Mouse (Mus musculus) adrenal gland, postnatal 10 days (tissue): ENCODE data around the gene Rpap3. TPM values are rescaled to one million over a fixed set of nuclear protein-coding genes. Genes with fewer than 3 reads are reported as not detected.
A peak's percentile ranks its signal among the peaks of the same experiment; 100 is the strongest.

Experiments
- DNase-seq: peaks from one replicate; pipeline ENCODE4 v3.0.0; 2021; ENCODE audit warnings: mixed read lengths
- long read RNA-seq, 2 experiments: library from polyadenylated mRNA; stranded (forward); transcript quantifications; one replicate each; pipeline ENCODE4 v2.0.0; 2021
- total RNA-seq, 2 experiments: library from RNA; stranded (reverse); gene quantifications; 2 replicates each; pipeline ENCODE4 v1.2.3; 2021

The Rpap3 gene
- total RNA-seq, result 10 to 100 TPM; 14.1 to 18.8 TPM
- long read RNA-seq, experiment 1, transcript Rpap3-201 (17 exons, 2,271 nt), result major isoform, 41 of 50 reads
- long read RNA-seq, experiment 1, partial matches to known transcripts, result 8 of 50 reads
- long read RNA-seq, experiment 1, other reads (novel, unspliced or antisense), result 1 of 50 reads
- long read RNA-seq, experiment 2, transcript Rpap3-201 (17 exons, 2,271 nt), result major isoform, 19 of 23 reads
- long read RNA-seq, experiment 2, partial matches to known transcripts, result 2 of 23 reads
- long read RNA-seq, experiment 2, other reads (novel, unspliced or antisense), result 2 of 23 reads

GRCm38 (mm10) chr15:97705211-97706050 is at the start of gene Rpap3:
TSS of gene Rpap3 (minus strand) at chr15:97705825.
- DNase-seq, result peak; percentile 94

GRCm38 (mm10) chr15:97755361-97755760 is 49.7 kb upstream of the Rpap3 start:
- DNase-seq, result no peak

- no peak for DNase-seq
These were observed 48.9 kb upstream of the Rpap3 start for GRCm38 (mm10) chr15:97754476-97754875.

GRCm38 (mm10) chr15:97752491-97752890 is 46.9 kb upstream of the Rpap3 start:
- no peak for DNase-seq

- DNase-seq, result no peak
These were observed 46.1 kb upstream of the Rpap3 start for GRCm38 (mm10) chr15:97751676-97752075.

- peak; percentile 85 for DNase-seq
These were observed 45.1 kb upstream of the Rpap3 start for GRCm38 (mm10) chr15:97750697-97751096.

GRCm38 (mm10) chr15:97749841-97750240 is 44.2 kb upstream of the Rpap3 start:
- DNase-seq, result no peak

- DNase-seq, result no peak
These were observed 43.8 kb upstream of the Rpap3 start for GRCm38 (mm10) chr15:97749397-97749796.

GRCm38 (mm10) chr15:97748964-97749363 is 43.3 kb upstream of the Rpap3 start:
- DNase-seq, result no peak

GRCm38 (mm10) chr15:97748309-97748708 is 42.7 kb upstream of the Rpap3 start:
- no peak for DNase-seq

GRCm38 (mm10) chr15:97747486-97747885 is 41.9 kb upstream of the Rpap3 start:
- no peak for DNase-seq

GRCm38 (mm10) chr15:97746748-97747147 is 41.1 kb upstream of the Rpap3 start:
- DNase-seq, result no peak

- DNase-seq, result no peak
These were observed 40.7 kb upstream of the Rpap3 start for GRCm38 (mm10) chr15:97746278-97746677.

GRCm38 (mm10) chr15:97745331-97745730 is 39.7 kb upstream of the Rpap3 start:
- peak; percentile 90 for DNase-seq

GRCm38 (mm10) chr15:97744930-97745329 is 39.3 kb upstream of the Rpap3 start:
- peak; percentile 42 for DNase-seq

- no peak for DNase-seq
These were observed 38.4 kb upstream of the Rpap3 start for GRCm38 (mm10) chr15:97743961-97744525.

- DNase-seq, result no peak
These were observed 37.6 kb upstream of the Rpap3 start for GRCm38 (mm10) chr15:97743210-97743609.

- no peak for DNase-seq
These were observed 37.0 kb upstream of the Rpap3 start for GRCm38 (mm10) chr15:97742600-97742999.

- no peak for DNase-seq
These were observed 36.4 kb upstream of the Rpap3 start for GRCm38 (mm10) chr15:97742074-97742473.

GRCm38 (mm10) chr15:97741662-97742061 is 36.0 kb upstream of the Rpap3 start:
- DNase-seq, result no peak

- no peak for DNase-seq
These were observed 34.7 kb upstream of the Rpap3 start for GRCm38 (mm10) chr15:97740283-97740732.

GRCm38 (mm10) chr15:97738923-97739322 is 33.3 kb upstream of the Rpap3 start:
- no peak for DNase-seq

GRCm38 (mm10) chr15:97731988-97732387 is 26.4 kb upstream of the Rpap3 start:
- no peak for DNase-seq
